Mouse (Mus musculus) small intestine, adult 2 months (tissue): ENCODE measurements around the gene Slc9a3r1. TPM values are rescaled to one million over a fixed set of nuclear protein-coding genes. Genes with fewer than 3 reads are reported as not detected.
A peak's percentile ranks its signal among the peaks of the same experiment; 100 is the strongest.

ENCODE experiments used
- H3K27ac ChIP-seq: fragments of 200-500 bp; 2 replicates; pipeline ENCODE4 v1.5.1; 2012; ENCODE audit warnings: low read depth, low read length, control low read depth, inconsistent platforms; ENCODE audit not compliant: insufficient read depth
- H3K27me3 ChIP-seq: fragments of 200-500 bp; 2 replicates; pipeline ENCODE4 v1.6.1; 2012; ENCODE audit warnings: mild to moderate bottlenecking, moderate library complexity, low read length, inconsistent platforms; ENCODE audit not compliant: control insufficient read depth, insufficient read depth
- H3K36me3 ChIP-seq: fragments of 200-500 bp; 2 replicates; pipeline ENCODE4 v1.6.1; 2012; ENCODE audit warnings: mild to moderate bottlenecking, low read length, control low read depth, inconsistent platforms; ENCODE audit not compliant: control insufficient read depth, insufficient read depth
- H3K4me1 ChIP-seq: fragments of 200-500 bp; 2 replicates; pipeline ENCODE4 v1.6.1; 2012; ENCODE audit warnings: low read length, inconsistent platforms, mixed read lengths; ENCODE audit not compliant: control insufficient read depth, insufficient read depth, insufficient read length
- H3K4me3 ChIP-seq: fragments of 200-500 bp; 2 replicates; pipeline ENCODE4 v1.5.1; 2012; ENCODE audit warnings: low read depth, mild to moderate bottlenecking, control low read depth, inconsistent platforms, low read length, moderate library complexity
- CTCF ChIP-seq: fragments of 200-500 bp; IDR thresholded peaks from 2 replicates; pipeline ENCODE4 v1.5.1; 2012; ENCODE audit warnings: low read depth, mild to moderate bottlenecking, control low read depth, inconsistent platforms, low read length, moderate library complexity, mixed read lengths; ENCODE audit not compliant: insufficient replicate concordance, insufficient read length; ENCODE audit errors: extremely low read depth
- POLR2A ChIP-seq: fragments of 200-500 bp; IDR thresholded peaks from 2 replicates; pipeline ENCODE4 v1.6.1; 2012; ENCODE audit warnings: low read depth, mild to moderate bottlenecking, control low read depth, inconsistent platforms, low read length, moderate library complexity
- WGBS: fragments of 180-500 bp; shearing (Covaris S2); methylation state at CpG from one replicate; pipeline ENCODE4 v1.1.7; 2018; 5-methylcytosine and 5-hydroxymethylcytosine counted together
- polyA plus RNA-seq: library from polyadenylated mRNA; depleted of rRNA; stranded (reverse); fragments of >200 nt; gene quantifications from 2 replicates; pipeline ENCODE4 v1.2.3, GENCODE M21; 2012

Gene Slc9a3r1
- polyA plus RNA-seq, 1 experiment, result 949 TPM

GRCm38 (mm10) chr11:115192180-115192579, 29.0 kb downstream of the Slc9a3r1 start:
- TF ChIP-seq POLR2A, result no peak
- no peak for TF ChIP-seq CTCF
- Histone ChIP-seq H3K36me3 (peaks cover 3% of the 10 kb centered on the region; the same call in 1 of the 2 replicates), H3K27me3 (no peaks in the 10 kb centered on the region), H3K4me1 (peaks cover 5% of the 10 kb centered on the region), H3K4me3 (no peak overlapping the region), H3K27ac (no peak overlapping the region; the same call in 1 of the 2 replicates)
- 58% methylated on average over 9 of the region's 9 CpGs for WGBS

- Histone ChIP-seq H3K36me3 (peaks cover 10% of the 10 kb centered on the region), H3K27me3 (no peaks in the 10 kb centered on the region), H3K4me1 (peaks cover 5% of the 10 kb centered on the region), H3K27ac (no peak overlapping the region), H3K4me3 (no peak overlapping the region)
- TF ChIP-seq POLR2A, result no peak
- no peak for TF ChIP-seq CTCF
- WGBS, result 68% methylated on average over 6 of the region's 6 CpGs
Observed at GRCm38 (mm10) chr11:115194693-115195092, 31.6 kb downstream of the Slc9a3r1 start.

GRCm38 (mm10) chr11:115195933-115196332, 32.8 kb downstream of the Slc9a3r1 start:
- Histone ChIP-seq H3K27me3 (no peaks in the 10 kb centered on the region), H3K36me3 (peaks cover 9% of the 10 kb centered on the region), H3K4me1 (peaks cover 5% of the 10 kb centered on the region), H3K4me3 (no peak overlapping the region), H3K27ac (no peak overlapping the region)
- TF ChIP-seq CTCF (no peak), POLR2A (no peak)
- 68% methylated on average over 5 of the region's 5 CpGs for WGBS

GRCm38 (mm10) chr11:115197558-115197957, 34.4 kb downstream of the Slc9a3r1 start:
- Histone ChIP-seq H3K36me3 (peaks cover 20% of the 10 kb centered on the region), H3K27me3 (no peaks in the 10 kb centered on the region), H3K4me1 (no peaks in the 10 kb centered on the region), H3K4me3 (no peak overlapping the region), H3K27ac (no peak overlapping the region)
- 90% methylated on average over 8 of the region's 8 CpGs for WGBS
- TF ChIP-seq CTCF (no peak), POLR2A (no peak)

- Histone ChIP-seq H3K4me3 (peak overlapping the region; percentile 12; the same call in 1 of the 2 replicates), H3K27me3 (no peaks in the 10 kb centered on the region), H3K4me1 (no peaks in the 10 kb centered on the region), H3K27ac (no peak overlapping the region), H3K36me3 (peaks cover 22% of the 10 kb centered on the region)
- 31% methylated on average over 12 of the region's 12 CpGs for WGBS
- TF ChIP-seq CTCF, result no peak
- TF ChIP-seq POLR2A, result no peak
Observed at GRCm38 (mm10) chr11:115198932-115199384, 35.8 kb downstream of the Slc9a3r1 start.

GRCm38 (mm10) chr11:115200520-115200919, 37.4 kb downstream of the Slc9a3r1 start:
- TF ChIP-seq CTCF (no peak), POLR2A (no peak)
- WGBS, result 90% methylated on average over 4 of the region's 4 CpGs
- Histone ChIP-seq H3K4me1 (no peaks in the 10 kb centered on the region), H3K4me3 (no peak overlapping the region), H3K27ac (no peak overlapping the region), H3K36me3 (peaks cover 31% of the 10 kb centered on the region), H3K27me3 (no peaks in the 10 kb centered on the region)

GRCm38 (mm10) chr11:115202316-115202715, 39.2 kb downstream of the Slc9a3r1 start:
- Histone ChIP-seq H3K4me3 (no peak overlapping the region), H3K27me3 (no peaks in the 10 kb centered on the region), H3K36me3 (peaks cover 47% of the 10 kb centered on the region), H3K4me1 (no peaks in the 10 kb centered on the region), H3K27ac (no peak overlapping the region)
- WGBS, result 15% methylated on average over 12 of the region's 12 CpGs
- TF ChIP-seq CTCF (peak; percentile 90), POLR2A (no peak)
